Mouse (Mus musculus): ENCODE results near the gene Yme1l1. TPM values are rescaled to one million over a fixed set of nuclear protein-coding genes. Genes with fewer than 3 reads are reported as not detected.
A peak's percentile ranks its signal among the peaks of the same experiment; 100 is the strongest.

Gene Yme1l1
- total RNA-seq (2012; rRNA removed) (68.2 and 70.6 TPM in 2 replicates), polyA plus RNA-seq (2012; ENCODE audit: insufficient read depth in 1 of 2, insufficient read length in 2 of 2, low read depth in 1 of 2, low replicate concordance in 2 of 2, missing spikeins in 1 of 2) (100 to 1,000 TPM in 1 of 2 experiments, 10 to 100 TPM in 1; 72.9 to 103 TPM)

GRCm38 (mm10) chr2:23155777-23156607, at the start of gene Yme1l1, which contains the start of gene Mastl:
TSS of gene Yme1l1 (plus strand) at chr2:23156369.
TSS of gene Mastl (minus strand) at chr2:23156024.
- peaks cover 12 to 14% of the 10 kb centered on the region in 2 experiments for H3K4me1 ChIP-seq (ENCODE audit: control insufficient read depth in 1 of 2, insufficient read depth in 2 of 2, low read length in 2 of 2)
- no peaks in the 10 kb centered on the region for H3K9me3 ChIP-seq (replicated peaks; ENCODE audit: insufficient read depth, low read length)
- peak within 1 kb of the TSS; percentile 90 for H3K9ac ChIP-seq (ENCODE audit: control insufficient read depth, low read depth, low read length, poor library complexity, severe bottlenecking)
- H3K27me3 ChIP-seq (ENCODE audit: control insufficient read depth in 1 of 2, insufficient read depth in 2 of 2, low read length in 2 of 2) = no peaks in the 10 kb centered on the region
- H3K4me3 ChIP-seq (ENCODE audit: control insufficient read depth in 1 of 2, insufficient read depth in 1 of 2, low read depth in 2 of 2, low read length in 2 of 2) = peak within 1 kb of the TSS; percentile 84 to 98
- H3K27ac ChIP-seq (ENCODE audit: control insufficient read depth, low read depth, low read length) = peak within 1 kb of the TSS; percentile 99
- DNase-seq (ENCODE audit: low read depth, low spot score) = peak; percentile 99
- TF ChIP-seq TBP (IDR thresholded peaks at IDR 0.05; ENCODE audit: low read depth, low read length) = peak; percentile 91
- TF ChIP-seq MYC (IDR thresholded peaks at IDR 0.05; ENCODE audit: low read depth, low read length) = no peak
- TF ChIP-seq CHD2 (IDR thresholded peaks at IDR 0.05; ENCODE audit: low read length) = peak; percentile 40; the same call in 1 of the 2 replicates
- TF ChIP-seq E2F4 (IDR thresholded peaks at IDR 0.05; ENCODE audit: borderline replicate concordance, low read depth, low read length) = peak; percentile 88; the same call in 1 of the 2 replicates
- peak; percentile 80 for TF ChIP-seq ELF1 (IDR thresholded peaks at IDR 0.05; ENCODE audit: low read depth, low read length)
- TF ChIP-seq TAL1 (IDR thresholded peaks at IDR 0.05; ENCODE audit: low read length) = no peak
- peak; percentile 89 for TF ChIP-seq MAZ (IDR thresholded peaks at IDR 0.05; ENCODE audit: low read depth, low read length)
- peak; percentile 54 for TF ChIP-seq ETS1 (IDR thresholded peaks at IDR 0.05; ENCODE audit: low read depth, low read length)
- TF ChIP-seq NRF1 (IDR thresholded peaks at IDR 0.05; ENCODE audit: insufficient read depth, low read depth, low read length, poor library complexity, severe bottlenecking) = peak; percentile 87
- no peak for TF ChIP-seq USF1 (IDR thresholded peaks at IDR 0.05; ENCODE audit: low read depth, low read length)
- TF ChIP-seq MAFK (IDR thresholded peaks at IDR 0.05; ENCODE audit: borderline replicate concordance, low read depth, low read length) = no peak
- peak; percentile 87 for TF ChIP-seq ZMIZ1 (IDR thresholded peaks at IDR 0.05; ENCODE audit: low read depth, low read length)
- peak; percentile 85 for TF ChIP-seq NELFE (IDR thresholded peaks at IDR 0.05; ENCODE audit: low read depth, low read length)
- TF ChIP-seq ZC3H11A (IDR thresholded peaks at IDR 0.05; ENCODE audit: low read depth, low read length) = no peak
- TF ChIP-seq POLR2AphosphoS2 (IDR thresholded peaks at IDR 0.05; ENCODE audit: low read length) = peak; percentile 63
- TF ChIP-seq GABPA (IDR thresholded peaks at IDR 0.05; ENCODE audit: low read depth, low read length) = no peak
- peak; percentile 76 for TF ChIP-seq MXI1 (IDR thresholded peaks at IDR 0.05; ENCODE audit: low read depth, low read length)
- peak; percentile 82 for TF ChIP-seq KAT2A (conservative IDR thresholded peaks at IDR 0.05; ENCODE audit: low read depth, low read length)
- no peak; the same call in 1 of the 2 replicates for TF ChIP-seq CHD1 (IDR thresholded peaks at IDR 0.05; ENCODE audit: low read depth, low read length)
- TF ChIP-seq POLR2A (IDR thresholded peaks at IDR 0.05; ENCODE audit: control insufficient read depth in 1 of 2, insufficient read depth in 1 of 2, low read depth in 1 of 2, low read length in 2 of 2, poor library complexity in 1 of 2) = peak; percentile 78 to 96
- TF ChIP-seq CTCF (IDR thresholded peaks at IDR 0.05 in 2 of 3, conservative IDR thresholded peaks at IDR 0.05 in 1 of 3; ENCODE audit: control insufficient read depth in 1 of 3, insufficient read depth in 1 of 3, low read depth in 2 of 3, low read length in 3 of 3, poor library complexity in 1 of 3, severe bottlenecking in 1 of 3) = no peak
- no peak for TF ChIP-seq RCOR1 (IDR thresholded peaks at IDR 0.05; ENCODE audit: low read depth, low read length)
- TF ChIP-seq ZKSCAN1 (IDR thresholded peaks at IDR 0.05; ENCODE audit: low read depth, low read length) = no peak
- no peak for TF ChIP-seq BHLHE40 (IDR thresholded peaks at IDR 0.05; ENCODE audit: borderline replicate concordance, low read depth, low read length)
- peak; percentile 57 for TF ChIP-seq TCF12 (IDR thresholded peaks at IDR 0.05; ENCODE audit: low read depth, low read length)
- peak; percentile 52 for TF ChIP-seq MAX (IDR thresholded peaks at IDR 0.05; ENCODE audit: low read length)
- TF ChIP-seq SIN3A (IDR thresholded peaks at IDR 0.05; ENCODE audit: low read length) = peak; percentile 87
- no peak for TF ChIP-seq MEF2A (IDR thresholded peaks at IDR 0.05; ENCODE audit: extremely low read depth, insufficient replicate concordance, low read depth, low read length, poor library complexity, severe bottlenecking)
- no peak for TF ChIP-seq USF2 (IDR thresholded peaks at IDR 0.05; ENCODE audit: borderline replicate concordance in 1 of 2, insufficient read depth in 1 of 2, low read depth in 1 of 2, low read length in 2 of 2)
- no peak for TF ChIP-seq JUND (IDR thresholded peaks at IDR 0.05; ENCODE audit: low read depth, low read length)
- TF ChIP-seq HCFC1 (IDR thresholded peaks at IDR 0.05; ENCODE audit: low read depth, low read length) = peak; percentile 92
- H3K79me2 ChIP-seq (ENCODE audit: control insufficient read depth, insufficient read depth, low read length, poor library complexity) = peaks cover 42% of the 10 kb centered on the region
- peaks cover 3 to 31% of the 10 kb centered on the region in 2 experiments for H3K36me3 ChIP-seq (ENCODE audit: control insufficient read depth in 1 of 2, insufficient read depth in 2 of 2, low read length in 2 of 2)
